Mouse (Mus musculus): ENCODE measurements around the gene Pou4f2.

Gene Pou4f2

GRCm38 (mm10) chr8:78436071-78436651 is at the start of gene Pou4f2:
Gene Pou4f2 (minus strand): TSS chr8:78436645.
- DNase-seq, result peak in 1 of 2 experiments; percentile 34

- DNase-seq, result no peak
These were observed 40.8 kb upstream of the Pou4f2 start for GRCm38 (mm10) chr8:78477051-78477829.

- DNase-seq, result no peak
These were observed 31.4 kb upstream of the Pou4f2 start for GRCm38 (mm10) chr8:78467889-78468288.

- DNase-seq, result no peak
These were observed 27.5 kb upstream of the Pou4f2 start for GRCm38 (mm10) chr8:78463941-78464340.

GRCm38 (mm10) chr8:78456441-78456840 is 20.0 kb upstream of the Pou4f2 start:
- no peak for DNase-seq

GRCm38 (mm10) chr8:78442781-78443180 is 6.3 kb upstream of the Pou4f2 start:
- no peak for DNase-seq

- no peak for DNase-seq
These were observed 1.7 kb upstream of the Pou4f2 start for GRCm38 (mm10) chr8:78438121-78438520.

- no peak for DNase-seq
These were observed 948 bp upstream of the Pou4f2 start for GRCm38 (mm10) chr8:78437140-78438045.

GRCm38 (mm10) chr8:78436661-78437060 is 216 bp upstream of the Pou4f2 start:
- DNase-seq, result no peak

- DNase-seq, result no peak
These were observed 853 bp downstream of the Pou4f2 start for GRCm38 (mm10) chr8:78435624-78435960.

- DNase-seq, result no peak
These were observed 1.4 kb downstream of the Pou4f2 start for GRCm38 (mm10) chr8:78434823-78435623.

GRCm38 (mm10) chr8:78434340-78434739 is 2.1 kb downstream of the Pou4f2 start:
- DNase-seq, result no peak

GRCm38 (mm10) chr8:78433318-78433717 is 3.1 kb downstream of the Pou4f2 start:
- DNase-seq, result no peak

GRCm38 (mm10) chr8:78432451-78432850 is 4.0 kb downstream of the Pou4f2 start:
- DNase-seq, result no peak

GRCm38 (mm10) chr8:78431356-78431755 is 5.1 kb downstream of the Pou4f2 start:
- no peak for DNase-seq

- DNase-seq, result no peak
These were observed 8.3 kb downstream of the Pou4f2 start for GRCm38 (mm10) chr8:78428148-78428547.

GRCm38 (mm10) chr8:78427769-78428130 is 8.7 kb downstream of the Pou4f2 start:
- no peak for DNase-seq

GRCm38 (mm10) chr8:78426875-78427768 is 9.3 kb downstream of the Pou4f2 start:
- DNase-seq, result no peak

GRCm38 (mm10) chr8:78426455-78426854 is 10.0 kb downstream of the Pou4f2 start:
- no peak for DNase-seq

GRCm38 (mm10) chr8:78423937-78424336 is 12.5 kb downstream of the Pou4f2 start:
- DNase-seq, result no peak

- DNase-seq, result peak in 1 of 2 experiments; percentile 26
These were observed 16.3 kb downstream of the Pou4f2 start for GRCm38 (mm10) chr8:78420101-78420503.

GRCm38 (mm10) chr8:78419272-78419671 is 17.2 kb downstream of the Pou4f2 start:
- no peak for DNase-seq
